Mouse (Mus musculus): Measurements from ENCODE around the gene Smco3.

DNA sequence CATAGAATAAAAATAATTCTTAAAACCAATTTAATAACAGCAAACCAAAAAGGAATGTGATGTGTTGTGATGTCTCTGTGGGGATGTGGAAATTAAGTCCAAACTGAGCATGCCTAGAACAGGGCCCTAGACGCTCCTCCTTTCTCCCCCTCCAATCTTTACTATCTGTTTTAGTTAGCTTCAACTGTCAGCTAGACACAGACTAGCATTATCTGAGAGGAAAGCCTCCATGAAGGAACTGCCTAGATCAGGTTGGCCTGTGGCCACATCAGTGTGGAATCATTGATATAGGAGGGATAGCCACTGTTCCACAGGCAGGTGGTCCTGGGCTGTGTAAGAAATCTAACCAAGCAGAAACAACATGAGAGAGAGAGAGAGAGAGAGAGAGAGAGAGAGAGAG, 40.1 kb downstream of the Smco3 start:
- TF ChIP-seq CTCF (IDR thresholded peaks at IDR 0.05; ENCODE audit: extremely low read depth, insufficient read length, insufficient replicate concordance, low read depth, low read length) (no peak), POLR2A (IDR thresholded peaks at IDR 0.05; ENCODE audit: low read depth, low read length) (no peak)

Measured in small intestine, adult 2 months (tissue).